19 mouse cellular contexts compared by ENCODE assay signal in the genomic region with DNA sequence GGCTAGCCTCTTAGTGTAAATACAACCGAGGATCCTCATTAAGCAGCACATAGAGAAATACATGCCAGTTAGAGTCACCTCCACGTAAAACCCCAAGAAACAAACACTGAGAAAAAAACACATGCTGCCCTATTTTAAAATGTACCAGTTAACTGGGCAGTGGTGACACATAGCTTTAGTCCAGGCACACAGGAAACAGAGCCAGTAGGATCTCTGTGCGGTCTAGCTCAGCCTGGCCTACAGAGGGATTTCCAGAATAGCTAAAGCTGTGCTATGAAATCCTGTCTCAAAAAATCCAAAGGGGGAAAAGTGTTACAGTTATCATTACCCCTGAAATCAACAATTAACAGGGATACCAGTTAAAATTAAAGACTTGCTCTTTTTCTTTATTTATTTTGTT.
"Had no signal": no experiment of that assay in that cellular context is flagged by ENCODE, and none has a peak within 500 bp of the region (broad histone marks: within the 10 kb centered on the region; RNA-seq: fewer than 3 reads in every experiment).

No protein-coding gene starts in this region.

- DNase-seq: gastrocnemius, adult 2 months; gastrocnemius, postnatal 10 days; gastrocnemius, postnatal 25 days; heart, adult 18-20 months; heart, postnatal 10 days; heart, postnatal 4 days; kidney, adult 18-20 months; kidney, adult 9 months; kidney, postnatal 14 days; kidney, postnatal 36 days; layer of hippocampus, adult 9-11 months; layer of hippocampus, postnatal 36 days; left cerebral cortex, postnatal 4 days; lung, adult 18-20 months had no signal

- ATAC-seq: hindbrain, embryonic 16.5 days; inflammation-experienced regulatory T-cells, adult 6 months; intestine, embryonic 15.5 days; intestine, postnatal 0 days; liver, embryonic 12.5 days had no signal
